Mouse (Mus musculus) embryonic facial prominence, embryonic 13.5 days (tissue): ENCODE measurements around the gene Ankrd12. TPM values are rescaled to one million over a fixed set of nuclear protein-coding genes. Genes with fewer than 3 reads are reported as not detected.
A peak's percentile ranks its signal among the peaks of the same experiment; 100 is the strongest.

Experiments
- ATAC-seq: fragments of 200-750 bp; cut with Nextera tagmentation; 2 replicates; pipeline ENCODE4 v1.8.0; 2017; ENCODE audit warnings: low read depth; ENCODE audit not compliant: insufficient number of reproducible peaks, insufficient read depth, low FRiP score, low TSS enrichment
- H3K27ac ChIP-seq: fragments of 300-500 bp; sonication (generic); 2 replicates; pipeline ENCODE4 v1.5.1; 2015; ENCODE audit warnings: moderate library complexity, mild to moderate bottlenecking, inconsistent platforms
- H3K27me3 ChIP-seq: fragments of 300-500 bp; sonication (generic); 2 replicates; pipeline ENCODE4 v1.6.1; 2015; ENCODE audit warnings: mild to moderate bottlenecking, inconsistent platforms
- H3K36me3 ChIP-seq: fragments of 300-500 bp; sonication (generic); 2 replicates; pipeline ENCODE4 v1.6.1; 2015; ENCODE audit warnings: mild to moderate bottlenecking, inconsistent platforms
- H3K4me1 ChIP-seq: fragments of 300-500 bp; sonication (generic); 2 replicates; pipeline ENCODE4 v1.6.1; 2015; ENCODE audit warnings: inconsistent platforms
- H3K4me2 ChIP-seq: fragments of 300-500 bp; sonication (generic); 2 replicates; pipeline ENCODE4 v1.6.1; 2015; ENCODE audit warnings: moderate library complexity, mild to moderate bottlenecking, inconsistent platforms
- H3K4me3 ChIP-seq: fragments of 300-500 bp; sonication (generic); 2 replicates; pipeline ENCODE4 v1.5.1; 2015; ENCODE audit warnings: mild to moderate bottlenecking, inconsistent platforms
- H3K9ac ChIP-seq: fragments of 300-500 bp; sonication (generic); 2 replicates; pipeline ENCODE4 v1.6.1; 2015; ENCODE audit warnings: mild to moderate bottlenecking, inconsistent platforms
- H3K9me3 ChIP-seq: fragments of 300-500 bp; sonication (generic); 2 replicates; pipeline ENCODE4 v1.6.1; 2016; ENCODE audit warnings: inconsistent platforms
- WGBS: fragments of 180-500 bp; shearing (Covaris S2); methylation state at CpG from one replicate; pipeline ENCODE4 v1.1.7; 2015; ENCODE audit warnings: mixed read lengths; 5-methylcytosine and 5-hydroxymethylcytosine counted together
- polyA plus RNA-seq: library from polyadenylated mRNA; unstranded; fragments of >200 nt; fragmentation: Nextera tagmentation; extraction: Ambion mirVana; gene quantifications from 2 replicates; pipeline ENCODE4 v1.2.1, GENCODE M21; 2015

The Ankrd12 gene
- 41.4 and 45.9 TPM in 2 replicates for polyA plus RNA-seq

DNA sequence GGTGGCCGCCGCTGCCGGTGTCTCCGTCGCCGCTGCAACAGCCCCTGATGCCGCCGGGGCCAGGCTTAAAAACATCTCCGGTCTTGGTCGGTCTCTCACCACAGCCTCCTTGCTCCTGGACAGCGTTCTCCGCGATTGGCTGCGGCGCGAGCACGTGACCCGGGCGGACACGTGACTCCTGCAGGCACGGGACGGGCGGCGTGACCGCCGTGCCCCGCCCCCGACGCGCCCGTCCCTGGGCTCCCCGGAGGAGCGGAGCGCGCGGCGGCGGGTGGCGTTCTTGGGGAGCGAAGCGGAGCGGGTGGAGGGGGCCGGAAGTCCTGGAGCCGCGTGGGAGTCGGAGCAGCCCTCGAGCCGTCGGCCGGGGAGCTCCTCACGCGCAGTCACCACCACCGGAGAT lies at the start of gene Ankrd12:
TSS of gene Ankrd12 (minus strand) at position 156 of the 400 bp plus-strand sequence.
- peak; percentile 94 for ATAC-seq
- Histone ChIP-seq H3K27me3 (no peaks in the 10 kb centered on the region), H3K36me3 (peaks cover 26% of the 10 kb centered on the region), H3K9me3 (no peaks in the 10 kb centered on the region), H3K9ac (peak within 1 kb of the TSS; percentile 85), H3K4me3 (peak within 1 kb of the TSS; percentile 96), H3K27ac (peak within 1 kb of the TSS; percentile 93), H3K4me2 (peak within 1 kb of the TSS; percentile 73), H3K4me1 (peaks cover 30% of the 10 kb centered on the region)
- WGBS, result under 1% methylated on average over 53 of the region's 53 CpGs

DNA sequence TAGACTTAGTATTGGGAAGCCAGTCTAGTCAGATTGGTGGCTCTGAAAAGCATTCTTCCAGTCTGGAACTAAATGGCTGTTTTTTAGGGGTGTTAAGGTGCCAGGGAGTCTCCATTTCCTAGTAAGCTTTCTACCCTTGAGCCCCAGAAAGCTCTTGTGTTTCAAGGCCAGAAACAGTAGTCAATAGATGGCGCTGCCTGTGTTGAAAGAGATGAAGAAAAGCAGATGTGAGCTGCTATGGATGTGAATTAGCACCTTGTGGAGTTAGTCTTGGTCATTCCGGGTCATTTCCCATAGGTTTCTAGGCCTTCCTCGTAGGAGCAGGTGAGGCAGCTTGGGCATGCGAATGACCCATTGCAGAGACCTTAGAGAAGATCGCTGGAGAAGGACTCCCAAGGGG lies 48.3 kb upstream of the Ankrd12 start:
- Histone ChIP-seq H3K9me3 (no peaks in the 10 kb centered on the region), H3K36me3 (peaks cover 38% of the 10 kb centered on the region), H3K4me2 (peak overlapping the region; percentile 80; the same call in 1 of the 2 replicates), H3K4me1 (peaks cover 18% of the 10 kb centered on the region), H3K27me3 (no peaks in the 10 kb centered on the region), H3K4me3 (no peak overlapping the region), H3K9ac (no peak overlapping the region), H3K27ac (no peak overlapping the region)
- 68% methylated on average over 5 of the region's 5 CpGs for WGBS
- ATAC-seq, result no peak

DNA sequence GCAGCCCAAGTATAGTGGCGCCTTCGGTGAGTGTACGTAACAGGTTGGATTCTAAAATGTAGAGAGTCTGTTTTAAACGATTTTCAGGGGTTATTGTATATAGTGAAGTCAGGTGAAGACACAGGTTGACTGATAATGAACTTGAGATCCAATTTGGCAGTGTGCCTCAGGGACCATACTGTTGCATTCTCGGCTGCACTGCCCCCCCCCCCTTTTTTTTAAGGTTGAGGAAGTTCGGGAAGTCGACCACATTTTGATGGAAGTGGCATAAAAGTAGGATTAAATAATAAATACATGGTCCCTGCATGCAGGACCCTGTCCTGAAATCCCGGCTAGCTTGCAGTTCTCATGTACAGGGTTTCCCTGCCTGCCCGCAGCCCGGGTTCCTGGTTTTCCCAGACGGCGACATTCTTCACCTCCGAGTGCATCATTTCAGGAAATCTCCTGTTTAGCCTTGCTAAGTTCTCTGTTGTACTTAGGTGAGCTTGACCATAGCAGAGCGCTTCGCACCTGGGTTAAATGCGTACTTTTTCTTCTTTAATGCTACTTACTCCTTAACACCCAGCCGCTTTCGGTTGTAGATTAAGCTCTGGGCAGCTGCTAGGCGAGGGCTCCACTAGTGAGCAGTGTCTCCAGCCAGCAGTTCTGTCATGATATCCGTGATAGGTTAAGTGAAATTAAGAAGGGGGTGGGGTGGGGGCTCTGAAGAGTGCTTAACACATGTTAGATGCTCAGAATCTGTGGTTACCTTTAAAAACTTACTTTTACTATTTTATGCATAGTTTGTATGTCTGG lies 47.1 kb upstream of the Ankrd12 start:
- peak overlapping the region; percentile 86 for H3K4me3 ChIP-seq
- peaks cover 18% of the 10 kb centered on the region for H3K4me1 ChIP-seq
- no peaks in the 10 kb centered on the region for H3K9me3 ChIP-seq
- peak overlapping the region; percentile 78 for H3K27ac ChIP-seq
- H3K27me3 ChIP-seq, result no peaks in the 10 kb centered on the region
- peak overlapping the region; percentile 86 for H3K9ac ChIP-seq
- WGBS, result 1% methylated on average over 20 of the region's 20 CpGs
- ATAC-seq, result no peak
- H3K4me2 ChIP-seq, result peak overlapping the region; percentile 80
- peaks cover 41% of the 10 kb centered on the region for H3K36me3 ChIP-seq

DNA sequence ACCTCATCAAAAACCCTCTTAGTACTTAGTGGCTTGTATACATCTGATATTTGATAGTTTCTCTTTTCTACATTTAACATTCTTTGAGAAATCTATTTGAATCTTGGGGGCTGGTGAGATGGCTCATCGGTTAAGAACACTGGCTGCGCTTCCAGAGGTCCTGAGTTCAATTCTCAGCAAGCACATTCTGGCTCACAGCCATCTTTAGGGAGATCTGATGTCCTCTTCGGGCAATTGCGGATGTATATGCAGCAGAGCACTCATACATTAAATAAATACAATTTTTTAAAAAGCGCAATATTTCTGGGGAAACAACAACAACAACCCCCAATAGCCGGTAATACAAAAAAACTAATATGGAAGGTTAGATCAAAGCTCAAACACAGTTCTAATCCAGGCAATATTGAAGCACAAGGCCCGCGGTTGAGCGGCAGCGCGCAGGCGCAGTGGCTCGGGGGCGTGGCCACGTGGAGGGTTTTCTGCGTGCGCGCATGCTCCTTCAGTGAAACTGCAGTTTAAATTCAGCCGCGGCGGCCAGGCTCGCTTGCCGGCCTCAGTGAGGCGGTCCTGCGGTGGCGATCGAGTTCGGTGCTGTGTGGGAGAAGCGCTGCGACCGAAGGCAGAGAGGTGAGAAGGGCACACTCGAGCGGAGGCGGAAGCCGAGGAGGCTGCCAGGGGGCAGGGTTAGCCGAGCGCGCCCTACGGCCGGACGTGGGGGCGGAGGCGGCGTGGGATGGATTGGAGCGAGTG lies 46.4 kb upstream of the Ankrd12 start, which contains the start of gene Ddx11:
TSS of gene Ddx11 (plus strand) at position 455 of the 750 bp plus-strand sequence.
- H3K36me3 ChIP-seq, result peaks cover 43% of the 10 kb centered on the region
- H3K9me3 ChIP-seq, result no peaks in the 10 kb centered on the region
- H3K4me2 ChIP-seq, result peak within 1 kb of the TSS; percentile 80
- H3K9ac ChIP-seq, result peak within 1 kb of the TSS; percentile 86
- peak; percentile 72 for ATAC-seq
- 6% methylated on average over 45 of the region's 45 CpGs for WGBS
- no peaks in the 10 kb centered on the region for H3K27me3 ChIP-seq
- H3K4me1 ChIP-seq, result peaks cover 18% of the 10 kb centered on the region
- H3K4me3 ChIP-seq, result peak within 1 kb of the TSS; percentile 86
- H3K27ac ChIP-seq, result peak within 1 kb of the TSS; percentile 78

DNA sequence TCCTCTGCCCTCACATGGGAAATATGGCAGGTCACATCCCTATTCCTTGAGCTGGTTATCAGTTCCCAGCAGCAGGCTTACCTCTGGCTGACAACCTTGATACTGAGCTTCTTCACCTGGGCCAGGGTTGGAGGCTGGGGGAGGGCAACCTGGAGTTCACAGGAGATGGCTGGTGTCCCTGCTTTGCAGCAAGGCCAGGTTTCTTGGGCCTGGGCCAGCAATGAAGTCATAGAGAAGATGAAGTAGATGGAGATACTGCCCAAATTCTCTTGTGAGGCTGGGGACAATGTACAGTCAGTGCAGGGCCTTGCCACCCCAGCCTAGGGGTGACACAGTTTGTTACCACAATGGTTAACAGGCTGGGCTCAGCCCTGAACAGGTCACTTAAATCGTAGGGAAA lies 43.8 kb upstream of the Ankrd12 start:
- ATAC-seq, result no peak
- WGBS, result 74% methylated on average over 1 of the region's 1 CpGs

DNA sequence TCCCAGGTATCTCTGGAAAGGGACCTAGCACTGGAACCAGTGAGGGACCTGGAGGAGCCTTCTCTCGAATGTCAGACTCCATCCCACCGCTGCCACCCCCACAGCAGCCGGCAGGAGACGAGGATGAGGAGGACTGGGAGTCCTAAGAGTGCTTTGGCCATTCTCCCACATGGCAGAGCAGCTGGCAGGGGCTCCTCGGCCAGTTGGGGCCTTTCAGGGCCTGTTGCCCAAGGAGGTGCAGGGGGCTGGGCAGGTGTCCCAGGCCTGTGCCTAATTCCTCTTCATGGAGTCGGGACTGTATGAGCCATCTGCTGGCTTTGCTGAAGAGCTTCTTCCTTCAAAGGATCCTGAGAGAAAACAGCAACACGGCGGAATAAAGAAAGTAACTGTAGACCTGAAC lies 42.1 kb upstream of the Ankrd12 start:
- H3K4me2 ChIP-seq, result no peak overlapping the region
- peaks cover 3% of the 10 kb centered on the region; the same call in 1 of the 2 replicates for H3K4me1 ChIP-seq
- no peak for ATAC-seq
- H3K4me3 ChIP-seq, result no peak overlapping the region
- H3K27ac ChIP-seq, result no peak overlapping the region
- no peaks in the 10 kb centered on the region for H3K9me3 ChIP-seq
- no peaks in the 10 kb centered on the region for H3K27me3 ChIP-seq
- peaks cover 64% of the 10 kb centered on the region for H3K36me3 ChIP-seq
- WGBS, result 87% methylated on average over 8 of the region's 8 CpGs
- H3K9ac ChIP-seq, result no peak overlapping the region

More for the DNA sequence above, 43.8 kb upstream of the Ankrd12 start:
- Histone ChIP-seq H3K27ac (no peak overlapping the region), H3K36me3 (peaks cover 47% of the 10 kb centered on the region), H3K4me2 (no peak overlapping the region), H3K9me3 (no peaks in the 10 kb centered on the region), H3K4me3 (no peak overlapping the region), H3K27me3 (no peaks in the 10 kb centered on the region), H3K9ac (no peak overlapping the region), H3K4me1 (peaks cover 18% of the 10 kb centered on the region)

DNA sequence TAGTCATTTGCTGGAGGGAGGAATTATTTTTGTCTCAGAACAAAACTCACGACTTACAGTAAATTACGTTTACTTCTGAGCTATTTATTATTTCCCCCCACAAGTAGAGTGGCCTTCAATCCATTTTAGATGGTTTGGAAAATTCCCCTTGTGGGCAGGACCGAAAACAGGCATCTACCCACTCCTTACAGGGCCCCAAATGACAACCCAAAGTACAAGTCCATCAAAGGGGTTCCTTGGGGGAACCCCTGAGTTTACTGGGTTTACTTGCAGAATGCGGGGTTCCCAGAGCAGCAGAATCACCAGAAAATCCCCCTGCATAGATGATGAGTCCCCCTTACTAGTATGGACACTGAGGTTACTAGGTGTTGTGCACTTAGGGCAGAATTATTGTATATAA lies 35.3 kb upstream of the Ankrd12 start:
- ATAC-seq, result no peak
- Histone ChIP-seq H3K4me3 (peak overlapping the region; percentile 82), H3K27me3 (no peaks in the 10 kb centered on the region), H3K27ac (peak overlapping the region; percentile 22; the same call in 1 of the 2 replicates), H3K9ac (peak overlapping the region; percentile 83), H3K4me1 (peaks cover 14% of the 10 kb centered on the region), H3K4me2 (peak overlapping the region; percentile 62), H3K36me3 (peaks cover 36% of the 10 kb centered on the region), H3K9me3 (no peaks in the 10 kb centered on the region)
- 39% methylated on average over 4 of the region's 4 CpGs for WGBS

DNA sequence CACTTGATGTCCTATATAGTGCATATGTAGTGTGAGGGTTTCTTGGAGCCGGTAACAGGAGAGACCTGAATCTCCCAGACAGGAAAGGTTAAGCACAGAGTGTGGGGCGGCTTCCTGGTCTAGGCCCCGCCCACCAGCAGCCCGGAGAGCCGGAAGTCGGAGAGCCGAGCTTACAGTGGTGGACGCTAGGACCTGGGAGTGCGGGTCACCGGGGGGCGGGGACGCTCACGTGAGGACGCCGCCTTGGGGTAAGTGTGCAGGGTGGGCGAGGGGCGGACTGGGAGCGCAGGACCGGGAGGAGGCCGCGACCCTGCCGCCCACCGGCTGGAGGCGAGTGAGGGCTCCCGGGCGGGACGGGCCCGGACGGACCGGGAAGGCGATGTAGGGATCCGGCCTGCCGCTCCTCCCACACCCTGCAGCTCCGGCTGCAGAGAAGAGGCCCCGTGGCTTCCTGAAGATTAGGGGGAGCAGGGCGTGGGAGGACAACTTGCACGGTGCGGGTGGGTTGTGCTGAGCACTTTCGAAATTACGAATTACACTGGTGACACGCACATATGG lies 34.6 kb upstream of the Ankrd12 start, which contains the start of gene Washc1:
TSS of gene Washc1 (plus strand) at position 144 of the 558 bp plus-strand sequence.
- Histone ChIP-seq H3K4me2 (peak within 1 kb of the TSS; percentile 62), H3K27ac (peak within 1 kb of the TSS; percentile 89), H3K4me1 (peaks cover 14% of the 10 kb centered on the region), H3K9me3 (no peaks in the 10 kb centered on the region), H3K9ac (peak within 1 kb of the TSS; percentile 83), H3K27me3 (no peaks in the 10 kb centered on the region), H3K4me3 (peak within 1 kb of the TSS; percentile 82), H3K36me3 (peaks cover 29% of the 10 kb centered on the region)
- under 1% methylated on average over 41 of the region's 41 CpGs for WGBS
- peak; percentile 92 for ATAC-seq

DNA sequence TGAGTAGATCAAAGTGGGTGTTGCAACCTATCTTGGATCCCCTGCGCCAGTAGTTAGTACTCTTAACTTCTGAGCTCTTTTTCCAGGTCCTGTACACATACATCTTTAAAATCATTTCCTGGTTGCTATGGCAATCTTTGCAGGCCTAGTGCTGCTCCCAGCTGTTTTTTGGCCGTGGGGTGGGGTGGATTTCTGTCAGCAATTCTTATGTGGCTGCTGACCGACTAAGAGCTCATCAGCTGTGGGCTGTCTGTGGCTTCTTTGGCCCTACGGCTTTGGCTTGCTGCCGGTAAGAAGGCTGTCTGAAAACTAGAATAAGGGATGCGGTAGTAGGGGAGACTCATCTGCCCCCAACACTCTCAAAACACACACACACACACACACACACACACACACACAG lies 33.9 kb upstream of the Ankrd12 start:
- WGBS, result 39% methylated on average over 6 of the region's 6 CpGs
- Histone ChIP-seq H3K9ac (peak overlapping the region; percentile 83; the same call in 1 of the 2 replicates), H3K9me3 (no peaks in the 10 kb centered on the region), H3K36me3 (peaks cover 22% of the 10 kb centered on the region), H3K4me2 (peak overlapping the region; percentile 62), H3K27me3 (no peaks in the 10 kb centered on the region), H3K27ac (peak overlapping the region; percentile 89), H3K4me1 (peaks cover 14% of the 10 kb centered on the region), H3K4me3 (peak overlapping the region; percentile 82)
- no peak for ATAC-seq

DNA sequence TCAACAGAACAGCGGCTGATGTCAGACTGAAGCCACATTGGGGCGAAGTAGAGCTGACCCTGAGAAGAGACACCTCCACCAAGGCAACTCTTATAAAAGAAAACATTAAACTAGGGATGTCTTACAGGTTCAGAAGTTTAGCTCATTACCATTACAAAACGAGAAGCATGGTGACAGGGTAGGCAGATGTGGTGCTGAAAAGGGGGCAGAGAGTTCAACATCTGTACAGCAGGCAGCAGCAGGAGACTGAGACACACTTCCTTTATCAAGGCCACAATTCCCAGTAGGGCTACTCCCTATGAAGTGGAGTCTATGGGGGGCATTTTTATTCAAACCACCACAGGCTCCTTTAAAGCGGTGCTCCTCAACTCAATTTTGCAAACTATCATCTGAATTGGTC lies 31.3 kb upstream of the Ankrd12 start:
- no peak overlapping the region for H3K27ac ChIP-seq
- no peak for ATAC-seq
- H3K9ac ChIP-seq, result no peak overlapping the region
- no peaks in the 10 kb centered on the region for H3K36me3 ChIP-seq
- H3K4me2 ChIP-seq, result no peak overlapping the region
- H3K9me3 ChIP-seq, result no peaks in the 10 kb centered on the region
- WGBS, result 73% methylated on average over 4 of the region's 4 CpGs
- H3K4me3 ChIP-seq, result no peak overlapping the region
- H3K4me1 ChIP-seq, result peaks cover 14% of the 10 kb centered on the region
- no peaks in the 10 kb centered on the region for H3K27me3 ChIP-seq

DNA sequence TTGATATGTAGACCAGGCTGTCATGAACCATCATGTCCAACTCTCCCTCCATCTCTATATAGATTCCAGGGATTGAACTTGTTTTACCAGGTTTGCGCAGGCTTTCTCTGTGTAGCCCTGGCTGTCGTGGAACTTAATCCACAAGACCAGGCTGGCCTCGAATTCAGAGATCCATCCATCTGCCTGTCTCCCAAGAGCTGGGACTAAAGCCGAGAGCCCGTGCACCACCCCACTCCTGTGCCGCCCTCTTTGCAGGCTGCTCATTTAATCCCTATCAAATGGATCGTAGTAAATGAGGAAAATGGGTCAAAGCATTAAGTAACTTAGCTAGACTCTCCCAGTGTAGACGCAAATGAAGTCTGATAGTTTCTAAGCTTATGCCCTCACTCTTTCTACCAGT lies 30.6 kb upstream of the Ankrd12 start:
- Histone ChIP-seq H3K9me3 (no peaks in the 10 kb centered on the region), H3K4me3 (no peak overlapping the region), H3K27ac (no peak overlapping the region), H3K4me2 (no peak overlapping the region), H3K9ac (no peak overlapping the region), H3K4me1 (peaks cover 10% of the 10 kb centered on the region), H3K36me3 (no peaks in the 10 kb centered on the region), H3K27me3 (no peaks in the 10 kb centered on the region)
- no peak for ATAC-seq
- 60% methylated on average over 8 of the region's 8 CpGs for WGBS
